10 mouse cellular contexts compared by ENCODE assay signal in the genomic region with DNA sequence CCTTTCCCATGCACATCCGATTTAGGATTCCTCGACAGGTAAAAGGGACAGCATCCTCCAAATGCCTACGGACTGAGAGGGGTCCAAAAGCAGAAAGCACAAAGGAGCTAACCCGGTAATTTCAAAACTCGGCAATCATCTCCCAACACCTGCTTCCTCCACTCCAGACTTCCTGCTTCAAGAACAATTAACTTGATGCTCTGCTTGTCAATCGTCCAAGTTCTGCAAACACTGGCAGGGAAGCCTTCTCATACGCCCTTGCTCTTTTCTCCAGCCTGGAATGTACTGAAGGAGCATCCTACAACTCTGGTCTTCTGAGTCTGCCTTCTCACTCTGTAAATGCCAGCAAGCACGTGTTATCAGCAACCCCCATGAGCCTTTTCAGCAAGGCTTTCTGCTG. TPM values are rescaled to one million over a fixed set of nuclear protein-coding genes. Genes with fewer than 3 reads are reported as not detected.
DNase-seq lines count a peak whose midpoint lies in the region; ATAC-seq and TF ChIP-seq lines count a peak whose summit lies in the region.
"Had no signal": no experiment of that assay in that cellular context is flagged by ENCODE, and none has a peak within 500 bp of the region (broad histone marks: within the 10 kb centered on the region; RNA-seq: fewer than 3 reads in every experiment).

No protein-coding gene starts in this region.

- H3K9ac ChIP-seq in embryonic facial prominence, embryonic 14.5 days (ENCODE audit: low read depth, low read length), result no peak overlapping the region
- no peak overlapping the region for H3K9ac ChIP-seq in midbrain, postnatal 0 days (replicated peaks; ENCODE audit: low read length, poor library complexity, severe bottlenecking)
- H3K9ac ChIP-seq in midbrain, embryonic 14.5 days (replicated peaks; ENCODE audit: low read length), result no peak overlapping the region

- peaks cover 17% of the 10 kb centered on the region for H3K4me1 ChIP-seq in embryonic facial prominence, embryonic 14.5 days (ENCODE audit: control insufficient read depth, insufficient read depth, low read length)
- H3K4me1 ChIP-seq in embryonic facial prominence, embryonic 10.5 days, result peaks cover 51% of the 10 kb centered on the region
- peaks cover 4% of the 10 kb centered on the region; the same call in 1 of the 2 replicates for H3K4me1 ChIP-seq in midbrain, postnatal 0 days (ENCODE audit: insufficient read depth, low read length)
- peaks cover 8% of the 10 kb centered on the region; the same call in 1 of the 2 replicates for H3K4me1 ChIP-seq in midbrain, embryonic 14.5 days (ENCODE audit: control insufficient read depth, insufficient read depth, low read length)

- no peak for TF ChIP-seq CTCF in midbrain, postnatal 0 days (IDR thresholded peaks at IDR 0.05)

- no peaks in the 10 kb centered on the region for H3K9me3 ChIP-seq in embryonic facial prominence, embryonic 14.5 days (ENCODE audit: control insufficient read depth, low read length)
- H3K9me3 ChIP-seq in embryonic facial prominence, embryonic 10.5 days, result no peaks in the 10 kb centered on the region
- no peaks in the 10 kb centered on the region for H3K9me3 ChIP-seq in midbrain, postnatal 0 days (ENCODE audit: low read length)
- H3K9me3 ChIP-seq in midbrain, embryonic 14.5 days (ENCODE audit: control insufficient read depth, low read length), result no peaks in the 10 kb centered on the region

- no peak overlapping the region for H3K27ac ChIP-seq in embryonic facial prominence, embryonic 14.5 days (replicated peaks; ENCODE audit: low read depth, low read length)
- no peak overlapping the region for H3K27ac ChIP-seq in embryonic facial prominence, embryonic 10.5 days (replicated peaks)
- no peak overlapping the region for H3K27ac ChIP-seq in midbrain, postnatal 0 days (ENCODE audit: low read depth, low read length)
- H3K27ac ChIP-seq in midbrain, embryonic 14.5 days (replicated peaks; ENCODE audit: low read depth, low read length), result no peak overlapping the region

- no peak overlapping the region for H3K4me2 ChIP-seq in embryonic facial prominence, embryonic 14.5 days (ENCODE audit: low read depth, low read length)
- no peak overlapping the region for H3K4me2 ChIP-seq in midbrain, postnatal 0 days (ENCODE audit: low read depth, low read length, poor library complexity, severe bottlenecking)
- H3K4me2 ChIP-seq in midbrain, embryonic 14.5 days (ENCODE audit: low read length), result no peak overlapping the region

- 0 out of 2 replicates have a peak, but pooled peaks have one; percentile 9 for ATAC-seq in embryonic facial prominence, embryonic 14.5 days (ENCODE audit: low read depth)
- ATAC-seq in midbrain, postnatal 0 days (ENCODE audit: low FRiP score), result no peak
- no peak for ATAC-seq in midbrain, embryonic 14.5 days (ENCODE audit: low FRiP score, low TSS enrichment)
- ATAC-seq in megakaryocyte progenitor cell, adult 5-6 weeks (replicated peaks; ENCODE audit: poor library complexity), result peak; percentile 58

- peaks cover 60% of the 10 kb centered on the region for H3K36me3 ChIP-seq in embryonic facial prominence, embryonic 14.5 days (ENCODE audit: control insufficient read depth, insufficient read depth, low read length)
- H3K36me3 ChIP-seq in embryonic facial prominence, embryonic 10.5 days (replicated peaks), result peaks cover 92% of the 10 kb centered on the region
- peaks cover 7% of the 10 kb centered on the region for H3K36me3 ChIP-seq in midbrain, postnatal 0 days (ENCODE audit: insufficient read depth, low read length)
- peaks cover 26% of the 10 kb centered on the region for H3K36me3 ChIP-seq in midbrain, embryonic 14.5 days (ENCODE audit: control insufficient read depth, insufficient read depth, low read length)

- peak; percentile 72 for DNase-seq in embryonic facial prominence, embryonic 14.5 days (ENCODE audit: low spot score)
- no peak for DNase-seq in embryonic facial prominence, embryonic 10.5 days (ENCODE audit: low spot score)
- DNase-seq in midbrain, postnatal 0 days (ENCODE audit: low spot score), result peak; percentile 29
- no peak for DNase-seq in midbrain, embryonic 14.5 days
- DNase-seq in kidney, adult 9 months, result peak; percentile 62
- no peak for DNase-seq in ovary, adult 18-20 months (ENCODE audit: low spot score)
- DNase-seq in MN1 (ENCODE audit: low spot score), result no peak
- DNase-seq: layer of hippocampus, adult 9-11 months had no signal

- H3K27me3 ChIP-seq in embryonic facial prominence, embryonic 14.5 days (replicated peaks; ENCODE audit: control insufficient read depth, insufficient read depth, low read length), result no peaks in the 10 kb centered on the region
- no peaks in the 10 kb centered on the region for H3K27me3 ChIP-seq in embryonic facial prominence, embryonic 10.5 days (replicated peaks; ENCODE audit: low read depth, poor library complexity, severe bottlenecking)
- no peaks in the 10 kb centered on the region for H3K27me3 ChIP-seq in midbrain, postnatal 0 days (ENCODE audit: insufficient read depth, low read length)
- no peaks in the 10 kb centered on the region; the same call in 1 of the 2 replicates for H3K27me3 ChIP-seq in midbrain, embryonic 14.5 days (ENCODE audit: control insufficient read depth, insufficient read depth, low read length)

- WGBS in embryonic facial prominence, embryonic 14.5 days, result 42% methylated on average over 8 of the region's 8 CpGs
- 63% methylated on average over 8 of the region's 8 CpGs for WGBS in embryonic facial prominence, embryonic 10.5 days
- 64% methylated on average over 8 of the region's 8 CpGs for WGBS in midbrain, postnatal 0 days
- WGBS in midbrain, embryonic 14.5 days, result 65% methylated on average over 8 of the region's 8 CpGs

- no peak overlapping the region for H3K4me3 ChIP-seq in embryonic facial prominence, embryonic 14.5 days (ENCODE audit: low read depth, low read length)
- H3K4me3 ChIP-seq in embryonic facial prominence, embryonic 10.5 days, result no peak overlapping the region
- no peak overlapping the region for H3K4me3 ChIP-seq in midbrain, postnatal 0 days (ENCODE audit: low read depth, low read length)
- H3K4me3 ChIP-seq in midbrain, embryonic 14.5 days (replicated peaks; ENCODE audit: low read depth, low read length), result no peak overlapping the region
- H3K4me3 ChIP-seq: erythroblast, embryonic 14.5 days had no signal

RNA-seq across cellular contexts. Expression of a gene that starts 37.6 kb away (rescaled TPM):
- 30.0 and 30.6 TPM in 2 replicates for polyA plus RNA-seq in embryonic facial prominence, embryonic 14.5 days (2014; fragmentation: Nextera tagmentation; extraction: Ambion mirVana)
- 32.2 and 33.7 TPM in 2 replicates for polyA plus RNA-seq in embryonic facial prominence, embryonic 10.5 days (2016; fragmentation: Nextera tagmentation; extraction: Ambion mirVana)
- total RNA-seq in midbrain, postnatal 0 days (2014; rRNA removed), result 19.5 and 20.7 TPM in 2 replicates
- 6.5 and 6.8 TPM in 2 replicates for polyA plus RNA-seq in midbrain, postnatal 0 days (2015; fragmentation: Nextera tagmentation; extraction: Ambion mirVana)
- polyA plus RNA-seq in midbrain, embryonic 14.5 days (2014; fragmentation: Nextera tagmentation; extraction: Ambion mirVana), result 14.0 and 17.1 TPM in 2 replicates
- total RNA-seq in megakaryocyte progenitor cell, adult 5-6 weeks (2015), result 0.15 and 0.35 TPM in 2 replicates
- total RNA-seq in megakaryocyte progenitor cell, adult 5-6 weeks (2017), result 0.24 and 0.50 TPM in 2 replicates

Comparison
In these comparisons a context has a peak if more than half of its experiments do, and no peak if none do; other contexts are left out.
1. DNase-seq: peak in embryonic facial prominence, embryonic 14.5 days (single experiment), midbrain, postnatal 0 days (single experiment) and kidney, adult 9 months (single experiment); none in embryonic facial prominence, embryonic 10.5 days (single experiment), midbrain, embryonic 14.5 days (single experiment), ovary, adult 18-20 months (single experiment) and MN1 (single experiment).
2. ATAC-seq: peak in embryonic facial prominence, embryonic 14.5 days (single experiment) and megakaryocyte progenitor cell, adult 5-6 weeks (single experiment); none in midbrain, postnatal 0 days (single experiment) and midbrain, embryonic 14.5 days (single experiment).